Mouse (Mus musculus): Measurements from ENCODE around the gene Adprhl2. TPM values are rescaled to one million over a fixed set of nuclear protein-coding genes. Genes with fewer than 3 reads are reported as not detected.
A peak's percentile ranks its signal among the peaks of the same experiment; 100 is the strongest.

Adprhl2 gene
- polyA plus RNA-seq, 1 experiment from 2014 or later: 81.8 TPM

DNA sequence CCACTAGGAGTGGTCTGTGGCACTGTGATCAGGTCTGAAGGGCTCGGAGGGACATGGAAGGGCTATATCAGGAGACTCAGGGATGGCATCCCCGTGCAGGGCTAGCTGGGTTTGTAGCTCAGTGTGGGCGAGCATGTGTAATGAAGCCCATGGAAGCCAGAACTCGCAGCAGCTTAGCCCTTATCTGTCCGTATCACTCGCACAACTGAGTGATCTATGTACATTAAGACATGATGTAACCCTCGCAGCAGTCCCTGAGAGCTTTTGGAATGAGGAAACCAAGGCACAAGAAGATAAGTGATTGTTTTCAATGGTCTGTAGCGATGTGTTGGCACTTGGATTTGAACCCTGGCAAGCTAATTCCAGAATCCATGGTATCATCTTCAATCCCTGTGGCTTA lies 37.9 kb downstream of the Adprhl2 start:
- peaks cover 47% of the 10 kb centered on the region for H3K27me3 ChIP-seq
- no peak overlapping the region for H3K4me2 ChIP-seq (replicated peaks)
- H3K9me3 ChIP-seq: no peaks in the 10 kb centered on the region
- no peak for ATAC-seq
- peaks cover 12% of the 10 kb centered on the region; the same call in 1 of the 2 replicates for H3K4me1 ChIP-seq (replicated peaks)
- no peak overlapping the region for H3K9ac ChIP-seq (replicated peaks)
- no peak overlapping the region for H3K27ac ChIP-seq
- WGBS: 85% methylated on average over 8 of the region's 8 CpGs
- no peak overlapping the region for H3K4me3 ChIP-seq (replicated peaks)
- H3K36me3 ChIP-seq: no peaks in the 10 kb centered on the region

DNA sequence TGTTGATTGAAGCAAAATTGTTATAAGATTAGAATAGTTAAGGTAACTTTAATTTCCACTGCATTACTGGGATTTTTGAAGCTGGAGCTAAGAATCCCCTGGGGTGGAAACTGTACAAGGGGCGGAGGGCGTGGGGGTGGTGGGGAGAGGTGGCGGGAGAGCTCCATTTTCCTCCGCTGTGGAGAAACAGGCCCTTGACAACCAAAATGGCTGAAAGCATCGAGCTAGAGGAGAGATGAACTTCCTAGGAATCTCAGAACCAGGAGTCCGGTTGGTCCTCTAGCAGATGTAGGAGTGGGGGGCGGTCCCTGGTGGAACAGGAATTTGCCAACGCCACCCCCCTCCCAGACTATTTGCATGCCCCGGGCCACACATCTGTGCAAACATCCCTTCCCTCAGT lies 39.8 kb downstream of the Adprhl2 start:
- no peak overlapping the region for H3K27ac ChIP-seq
- H3K9me3 ChIP-seq: no peaks in the 10 kb centered on the region
- no peaks in the 10 kb centered on the region for H3K36me3 ChIP-seq
- H3K27me3 ChIP-seq: peaks cover 28% of the 10 kb centered on the region
- ATAC-seq: no peak
- no peak overlapping the region for H3K4me2 ChIP-seq (replicated peaks)
- peaks cover 13% of the 10 kb centered on the region for H3K4me1 ChIP-seq (replicated peaks)
- H3K9ac ChIP-seq (replicated peaks): no peak overlapping the region
- 75% methylated on average over 9 of the region's 9 CpGs for WGBS
- no peak overlapping the region for H3K4me3 ChIP-seq (replicated peaks)

DNA sequence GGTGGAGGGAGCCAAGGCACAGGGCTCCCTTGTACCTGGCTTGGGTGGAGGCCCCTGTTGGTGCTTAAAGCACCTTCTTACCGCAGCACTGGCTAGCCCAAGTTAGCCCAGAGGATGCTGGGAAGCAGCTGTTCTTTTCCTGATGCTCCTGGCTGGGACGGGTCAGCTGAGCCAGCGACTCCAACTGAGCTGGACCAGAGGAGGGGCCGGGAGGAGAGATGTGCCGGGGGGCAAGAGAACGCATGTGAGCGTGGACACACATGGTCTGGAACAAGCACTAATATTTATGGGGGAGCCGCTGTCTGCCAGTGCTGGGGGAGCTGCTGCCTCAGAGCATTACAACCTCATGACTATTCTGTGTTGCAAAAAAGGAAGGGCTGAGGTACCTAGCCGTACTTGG lies 42.5 kb downstream of the Adprhl2 start:
- H3K4me2 ChIP-seq (replicated peaks): no peak overlapping the region
- H3K27me3 ChIP-seq: peaks cover 5% of the 10 kb centered on the region; the same call in 1 of the 2 replicates
- no peak overlapping the region for H3K27ac ChIP-seq
- 64% methylated on average over 9 of the region's 9 CpGs for WGBS
- no peaks in the 10 kb centered on the region for H3K9me3 ChIP-seq
- peaks cover 8% of the 10 kb centered on the region; the same call in 1 of the 2 replicates for H3K4me1 ChIP-seq (replicated peaks)
- no peak overlapping the region for H3K4me3 ChIP-seq (replicated peaks)
- no peak for ATAC-seq
- H3K9ac ChIP-seq (replicated peaks): no peak overlapping the region
- H3K36me3 ChIP-seq: peaks cover 16% of the 10 kb centered on the region

DNA sequence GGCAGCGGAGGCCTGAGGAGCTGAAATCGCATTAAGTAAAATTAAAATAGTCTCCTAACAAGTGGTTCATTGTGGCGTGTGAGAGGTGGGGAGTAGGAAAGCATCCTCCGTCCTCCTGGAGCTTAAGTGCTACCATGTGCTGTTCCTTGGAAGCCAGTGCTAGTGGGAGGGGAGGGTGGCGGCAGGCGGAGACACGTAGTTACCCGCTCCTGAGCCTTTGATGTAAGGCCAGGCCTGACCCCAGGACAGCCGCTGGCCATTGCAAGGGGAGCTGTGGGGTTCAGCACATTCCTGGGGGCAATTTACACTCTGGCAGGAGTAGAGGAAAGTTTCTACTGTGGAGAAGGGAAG lies 43.0 kb downstream of the Adprhl2 start:
- Histone ChIP-seq H3K36me3 (peaks cover 20% of the 10 kb centered on the region), H3K9me3 (no peaks in the 10 kb centered on the region), H3K27ac (no peak overlapping the region), H3K9ac (replicated peaks) (no peak overlapping the region), H3K4me2 (replicated peaks) (no peak overlapping the region), H3K27me3 (0 out of 2 replicates have a peak, but pooled peaks cover 2% of the 10 kb centered on the region), H3K4me1 (replicated peaks) (peaks cover 8% of the 10 kb centered on the region; the same call in 1 of the 2 replicates), H3K4me3 (replicated peaks) (no peak overlapping the region)
- ATAC-seq: no peak
- 32% methylated on average over 9 of the region's 9 CpGs for WGBS

DNA sequence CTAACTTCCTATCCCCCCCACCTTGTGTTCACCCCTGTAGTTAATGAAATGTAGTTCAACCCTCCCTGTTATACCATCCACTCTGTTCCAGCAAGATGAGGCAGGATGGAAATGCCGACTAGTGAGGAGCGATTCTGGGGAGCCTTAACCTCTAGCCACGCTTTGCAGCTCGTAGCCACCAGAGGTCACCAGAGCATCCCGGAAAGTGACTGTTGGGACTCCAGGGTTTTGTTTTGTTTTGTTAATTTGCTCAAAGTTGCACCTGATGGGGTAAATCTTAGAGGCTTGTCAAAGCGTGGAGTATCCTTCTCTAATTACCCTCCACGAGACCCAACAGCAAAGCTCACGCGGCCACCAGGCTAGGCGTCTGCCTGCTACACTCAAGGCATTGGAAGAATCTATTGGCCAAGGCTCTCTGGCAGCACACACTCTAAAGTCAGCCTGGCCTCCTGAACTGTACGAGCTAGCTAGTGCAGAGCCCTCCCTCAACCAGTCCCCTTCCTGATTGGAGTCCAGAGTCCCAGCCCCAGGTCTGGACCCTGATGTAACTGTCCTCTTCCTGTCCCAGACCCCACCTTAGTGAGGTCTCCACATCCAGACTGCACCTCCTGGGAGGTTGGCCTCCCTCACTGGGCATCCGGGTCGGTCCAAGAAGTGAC lies 43.5 kb downstream of the Adprhl2 start:
- Histone ChIP-seq H3K27ac (no peak overlapping the region), H3K4me3 (replicated peaks) (no peak overlapping the region), H3K4me1 (replicated peaks) (peaks cover 8% of the 10 kb centered on the region; the same call in 1 of the 2 replicates), H3K4me2 (replicated peaks) (0 out of 2 replicates have a peak overlapping the region, but pooled peaks have one; percentile 17), H3K9ac (replicated peaks) (no peak overlapping the region), H3K36me3 (peaks cover 25% of the 10 kb centered on the region), H3K27me3 (no peaks in the 10 kb centered on the region), H3K9me3 (no peaks in the 10 kb centered on the region)
- WGBS: 7% methylated on average over 13 of the region's 13 CpGs
- peak; percentile 58 for ATAC-seq

DNA sequence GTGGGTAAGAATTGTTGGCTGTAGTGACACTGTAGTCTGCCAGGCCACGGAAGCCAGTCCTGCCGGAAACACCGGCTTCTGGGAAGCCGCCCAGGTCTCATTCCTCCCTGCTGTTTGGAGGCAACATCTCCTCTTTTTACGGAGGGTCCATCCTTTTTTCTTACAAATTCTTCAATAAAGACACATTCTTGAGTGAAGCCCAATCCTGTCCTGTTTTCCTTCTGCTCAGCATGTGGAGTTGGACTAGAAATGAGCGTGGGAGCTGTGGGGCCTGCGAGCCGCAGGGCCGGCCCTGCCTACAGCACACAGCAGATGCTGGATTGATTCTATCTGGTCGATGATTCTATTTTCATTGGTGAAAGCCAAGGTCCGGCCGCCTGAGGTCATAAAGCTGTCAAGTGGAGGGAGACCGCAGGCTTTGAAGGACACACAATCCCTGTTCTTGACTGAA lies 45.8 kb downstream of the Adprhl2 start:
- Histone ChIP-seq H3K9ac (replicated peaks) (no peak overlapping the region), H3K4me3 (replicated peaks) (no peak overlapping the region), H3K4me2 (replicated peaks) (no peak overlapping the region), H3K36me3 (peaks cover 36% of the 10 kb centered on the region), H3K27me3 (no peaks in the 10 kb centered on the region), H3K4me1 (replicated peaks) (peaks cover 8% of the 10 kb centered on the region; the same call in 1 of the 2 replicates), H3K27ac (no peak overlapping the region), H3K9me3 (no peaks in the 10 kb centered on the region)
- 92% methylated on average over 13 of the region's 13 CpGs for WGBS
- ATAC-seq: no peak

DNA sequence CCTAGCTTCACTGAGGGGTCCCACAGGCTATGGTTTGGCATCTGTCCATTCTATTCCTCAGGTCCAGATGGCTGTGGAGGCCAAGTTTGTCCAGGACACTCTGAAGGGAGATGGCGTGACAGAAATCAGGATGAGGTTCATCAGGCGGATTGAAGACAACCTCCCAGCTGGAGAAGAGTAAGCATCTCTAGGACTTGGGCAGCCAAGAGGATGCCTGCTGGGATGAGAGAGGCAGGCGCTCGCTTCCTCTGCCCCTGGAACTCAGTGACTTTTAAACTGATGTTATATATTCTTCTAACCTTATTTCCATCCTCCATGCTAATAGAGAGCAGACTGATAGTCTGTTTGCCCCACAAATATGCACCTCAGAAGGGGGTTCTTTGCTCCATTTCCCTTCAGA lies 46.4 kb downstream of the Adprhl2 start:
- Histone ChIP-seq H3K36me3 (peaks cover 36% of the 10 kb centered on the region), H3K9ac (replicated peaks) (no peak overlapping the region), H3K9me3 (no peaks in the 10 kb centered on the region), H3K4me2 (replicated peaks) (no peak overlapping the region), H3K27me3 (no peaks in the 10 kb centered on the region), H3K4me3 (replicated peaks) (no peak overlapping the region), H3K27ac (no peak overlapping the region), H3K4me1 (replicated peaks) (peaks cover 8% of the 10 kb centered on the region; the same call in 1 of the 2 replicates)
- WGBS: 96% methylated on average over 4 of the region's 4 CpGs
- no peak for ATAC-seq

DNA sequence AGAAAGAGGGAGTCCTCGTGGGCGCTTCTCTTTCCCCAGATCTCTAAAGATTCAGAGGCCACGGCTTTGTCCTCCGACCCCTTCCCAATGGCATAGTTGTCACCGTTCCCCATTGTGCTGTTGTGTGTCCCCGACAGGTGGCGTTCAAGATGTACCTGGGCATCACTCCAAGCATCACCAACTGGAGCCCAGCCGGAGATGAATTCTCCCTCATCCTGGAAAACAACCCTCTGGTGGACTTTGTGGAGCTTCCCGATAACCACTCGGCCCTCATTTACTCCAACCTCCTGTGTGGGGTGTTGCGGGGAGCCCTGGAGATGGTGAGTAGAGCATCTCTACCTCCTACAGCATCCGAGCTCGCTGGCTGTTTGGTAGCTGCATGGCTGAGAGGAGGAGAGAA lies 47.8 kb downstream of the Adprhl2 start:
- Histone ChIP-seq H3K27ac (no peak overlapping the region), H3K4me3 (replicated peaks) (no peak overlapping the region), H3K4me2 (replicated peaks) (no peak overlapping the region), H3K9me3 (no peaks in the 10 kb centered on the region), H3K36me3 (peaks cover 36% of the 10 kb centered on the region), H3K4me1 (replicated peaks) (peaks cover 8% of the 10 kb centered on the region; the same call in 1 of the 2 replicates), H3K27me3 (no peaks in the 10 kb centered on the region), H3K9ac (replicated peaks) (no peak overlapping the region)
- WGBS: 79% methylated on average over 13 of the region's 13 CpGs
- ATAC-seq: no peak

DNA sequence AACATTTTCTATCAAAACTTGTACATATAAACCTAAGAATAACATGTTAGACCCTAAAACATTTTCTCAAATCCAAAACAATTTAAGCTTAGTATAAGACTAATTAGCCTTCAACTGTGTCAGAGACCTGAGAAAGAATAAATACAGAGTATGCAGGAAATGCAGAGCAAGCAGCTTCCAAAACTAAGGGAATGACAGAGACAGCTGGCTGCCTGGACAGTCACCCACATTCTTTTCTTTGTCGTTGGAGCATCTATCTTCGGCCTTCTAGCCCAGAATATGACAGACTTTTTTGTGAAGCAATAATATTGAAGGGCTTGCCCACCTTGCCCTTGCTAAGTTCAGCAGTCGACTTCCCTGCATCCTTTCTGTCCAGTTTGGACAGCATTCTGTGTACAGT lies 52.2 kb downstream of the Adprhl2 start:
- no peak for ATAC-seq
- Histone ChIP-seq H3K27ac (no peak overlapping the region), H3K4me3 (replicated peaks) (no peak overlapping the region), H3K4me1 (replicated peaks) (peaks cover 11% of the 10 kb centered on the region), H3K4me2 (replicated peaks) (no peak overlapping the region), H3K36me3 (peaks cover 23% of the 10 kb centered on the region), H3K9me3 (no peaks in the 10 kb centered on the region), H3K9ac (replicated peaks) (no peak overlapping the region), H3K27me3 (no peaks in the 10 kb centered on the region)
- WGBS: 84% methylated on average over 3 of the region's 3 CpGs

Other genes starting within 250 kb of the Adprhl2 start
- gene Lsm10, start 225.1 kb downstream of the Adprhl2 start, polyA plus RNA-seq (2015; fragmentation: Nextera tagmentation; extraction: Ambion mirVana): 45.9 and 52.1 TPM in 2 replicates
- 35.7 and 37.0 TPM in 2 replicates for gene Stk40, start 217.7 kb downstream of the Adprhl2 start, polyA plus RNA-seq (2015; fragmentation: Nextera tagmentation; extraction: Ambion mirVana)
- 10.3 and 12.9 TPM in 2 replicates for gene Eva1b, start 174.0 kb downstream of the Adprhl2 start, polyA plus RNA-seq (2015; fragmentation: Nextera tagmentation; extraction: Ambion mirVana)
- gene Sh3d21, start 158.2 kb downstream of the Adprhl2 start, polyA plus RNA-seq (2015; fragmentation: Nextera tagmentation; extraction: Ambion mirVana): 0.55 and 1.0 TPM in 2 replicates
- gene Thrap3, start 118.9 kb downstream of the Adprhl2 start, polyA plus RNA-seq (2015; fragmentation: Nextera tagmentation; extraction: Ambion mirVana): 174 and 180 TPM in 2 replicates
- gene Map7d1, start 65.4 kb downstream of the Adprhl2 start, polyA plus RNA-seq (2015; fragmentation: Nextera tagmentation; extraction: Ambion mirVana): 64.1 and 89.5 TPM in 2 replicates
- 149 and 154 TPM in 2 replicates for gene Trappc3, start 59.4 kb downstream of the Adprhl2 start, polyA plus RNA-seq (2015; fragmentation: Nextera tagmentation; extraction: Ambion mirVana)
- 1.0 and 1.5 TPM in 2 replicates for gene Col8a2, start 34.9 kb downstream of the Adprhl2 start, polyA plus RNA-seq (2015; fragmentation: Nextera tagmentation; extraction: Ambion mirVana)
- 6.9 and 8.9 TPM in 2 replicates for gene Tekt2, start 4.0 kb upstream of the Adprhl2 start, polyA plus RNA-seq (2015; fragmentation: Nextera tagmentation; extraction: Ambion mirVana)
- 17.7 and 18.4 TPM in 2 replicates for gene Ago3, start 107.9 kb upstream of the Adprhl2 start, polyA plus RNA-seq (2015; fragmentation: Nextera tagmentation; extraction: Ambion mirVana)
- 18.5 and 19.5 TPM in 2 replicates for gene Ago1, start 146.9 kb upstream of the Adprhl2 start, polyA plus RNA-seq (2015; fragmentation: Nextera tagmentation; extraction: Ambion mirVana)
- 10.2 and 10.4 TPM in 2 replicates for gene Ago4, start 211.8 kb upstream of the Adprhl2 start, polyA plus RNA-seq (2015; fragmentation: Nextera tagmentation; extraction: Ambion mirVana)
- 17.0 and 17.2 TPM in 2 replicates for gene Clspn, start 235.2 kb upstream of the Adprhl2 start, polyA plus RNA-seq (2015; fragmentation: Nextera tagmentation; extraction: Ambion mirVana)